Mouse (Mus musculus): ENCODE results near the gene Ppp1r14d.

Gene Ppp1r14d

GRCm38 (mm10) chr2:119172446-119172845 lies 57.3 kb downstream of the Ppp1r14d start:
- DNase-seq (ENCODE audit: low spot score): no peak

DNA sequence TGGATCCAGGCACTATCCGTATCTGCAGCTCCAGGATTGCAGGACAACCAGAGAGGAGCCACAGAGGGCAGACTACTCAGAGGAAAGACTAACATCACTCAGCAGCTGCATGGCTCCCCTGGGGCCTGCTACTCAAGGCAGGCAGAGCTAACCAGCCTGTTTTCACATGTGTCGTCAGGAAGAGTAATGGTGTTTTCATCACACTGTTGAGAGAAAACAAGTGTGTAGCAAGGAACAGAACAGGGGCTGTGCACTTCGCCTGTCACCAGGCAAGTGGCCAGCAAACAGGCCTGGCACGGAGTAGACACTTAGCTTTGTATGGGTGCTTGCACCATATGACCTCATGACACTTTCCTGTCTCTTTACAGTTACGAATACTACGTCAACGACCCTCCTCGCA lies 58.1 kb downstream of the Ppp1r14d start:
- DNase-seq (ENCODE audit: low spot score): no peak

DNA sequence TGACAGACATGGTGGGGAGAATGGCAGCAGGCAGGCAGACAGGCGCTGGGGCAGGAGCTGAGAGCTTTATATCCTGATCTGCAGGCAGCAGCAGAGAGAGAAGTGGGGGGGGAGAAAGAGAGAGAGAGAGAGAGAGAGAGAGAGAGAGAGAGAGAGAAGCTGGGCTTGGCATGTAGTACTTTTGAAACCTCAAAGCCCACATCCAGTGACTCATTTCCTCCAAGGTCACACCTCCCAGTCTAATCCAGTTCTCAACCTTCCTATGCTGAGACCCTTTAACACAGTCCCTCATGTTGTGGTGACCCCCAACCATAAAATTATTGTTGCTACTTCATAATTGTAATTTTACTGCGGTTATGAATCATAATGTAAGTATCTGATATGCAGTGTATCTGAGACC lies 59.4 kb downstream of the Ppp1r14d start:
- no peak for DNase-seq (ENCODE audit: low spot score)
